Mouse (Mus musculus): ENCODE data around the gene S100a5. TPM values are rescaled to one million over a fixed set of nuclear protein-coding genes. Genes with fewer than 3 reads are reported as not detected.

S100a5 gene
- polyA plus RNA-seq, 1 experiment from 2014 or later: not detected

DNA sequence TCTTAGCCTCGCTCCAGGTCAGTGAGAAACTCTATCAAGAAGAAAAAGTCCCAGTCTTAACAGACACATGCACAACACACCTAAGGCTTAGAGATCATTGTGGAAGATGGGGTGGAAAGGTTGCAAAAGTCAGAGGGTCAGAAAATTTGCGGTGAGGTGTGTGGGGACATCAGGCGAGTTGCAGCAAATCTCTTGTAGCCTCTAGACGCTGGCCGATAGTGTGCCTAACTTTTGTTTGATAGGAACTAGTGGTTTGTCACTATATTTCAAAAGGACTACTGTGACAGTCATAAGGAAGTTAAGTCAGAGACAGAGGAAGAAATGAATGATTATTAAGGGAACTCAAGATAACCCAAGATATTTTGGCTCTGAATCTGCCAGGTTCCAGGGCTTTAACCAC lies 19.0 kb downstream of the S100a5 start:
- Histone ChIP-seq H3K27ac (no peak overlapping the region), H3K9ac (no peak overlapping the region), H3K9me3 (no peaks in the 10 kb centered on the region), H3K4me3 (no peak overlapping the region), H3K27me3 (no peaks in the 10 kb centered on the region), H3K4me1 (peaks cover 16% of the 10 kb centered on the region), H3K36me3 (no peaks in the 10 kb centered on the region), H3K4me2 (no peak overlapping the region)
- 89% methylated on average over 5 of the region's 5 CpGs for WGBS
- no peak for ATAC-seq (ENCODE audit: insufficient number of reproducible peaks, insufficient read depth, low FRiP score, low TSS enrichment, low read depth)

DNA sequence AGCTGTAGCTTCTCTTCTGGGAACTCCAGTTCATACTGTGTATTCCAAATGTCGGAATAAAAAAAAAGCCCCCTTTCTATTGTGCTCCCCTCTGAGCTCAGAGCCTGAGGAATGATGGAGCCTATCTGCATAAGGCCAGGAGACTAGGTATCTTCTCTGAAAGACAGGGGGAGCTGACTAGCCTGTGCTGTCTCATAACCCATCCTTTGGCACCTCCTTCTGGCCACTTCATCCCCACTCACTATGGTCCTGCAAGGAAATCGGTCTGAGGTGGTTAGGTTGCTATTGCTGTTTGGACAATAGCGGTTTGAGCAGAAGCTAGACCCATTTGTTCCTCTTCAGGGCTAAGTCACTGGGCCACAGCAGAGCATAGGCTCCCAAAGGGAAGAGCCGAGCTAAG lies 19.5 kb downstream of the S100a5 start:
- 60% methylated on average over 4 of the region's 4 CpGs for WGBS
- Histone ChIP-seq H3K4me2 (no peak overlapping the region), H3K4me3 (no peak overlapping the region), H3K27ac (no peak overlapping the region), H3K9ac (no peak overlapping the region), H3K9me3 (no peaks in the 10 kb centered on the region), H3K36me3 (no peaks in the 10 kb centered on the region), H3K27me3 (no peaks in the 10 kb centered on the region), H3K4me1 (peaks cover 16% of the 10 kb centered on the region)
- ATAC-seq (ENCODE audit: insufficient number of reproducible peaks, insufficient read depth, low FRiP score, low TSS enrichment, low read depth): no peak

DNA sequence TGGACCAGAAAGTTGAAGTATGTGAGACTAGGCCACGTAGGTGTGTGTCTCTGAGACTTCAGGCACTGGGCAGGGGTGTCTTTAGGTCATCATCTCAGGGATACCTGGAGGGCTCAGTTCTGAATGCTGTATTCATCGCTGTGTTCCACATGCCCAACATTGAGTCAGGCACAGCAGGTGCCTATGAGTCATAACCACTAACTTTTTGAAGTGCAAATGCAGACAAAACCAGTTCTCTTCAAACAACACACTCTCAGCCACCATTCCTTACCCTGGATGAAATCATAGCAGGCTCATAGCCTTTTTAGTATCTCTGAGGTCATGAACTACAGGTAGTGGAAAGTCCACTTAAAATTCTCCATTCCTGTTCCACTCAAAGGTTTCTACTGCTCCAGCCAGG lies 21.0 kb downstream of the S100a5 start:
- H3K27me3 ChIP-seq: 0 out of 2 replicates have a peak, but pooled peaks cover 3% of the 10 kb centered on the region
- no peak overlapping the region for H3K4me2 ChIP-seq
- no peaks in the 10 kb centered on the region for H3K36me3 ChIP-seq
- no peak overlapping the region for H3K4me3 ChIP-seq
- H3K9me3 ChIP-seq: no peaks in the 10 kb centered on the region
- H3K27ac ChIP-seq: no peak overlapping the region
- H3K9ac ChIP-seq: no peak overlapping the region
- WGBS: 80% methylated on average over 2 of the region's 2 CpGs
- H3K4me1 ChIP-seq: peaks cover 3% of the 10 kb centered on the region
- no peak for ATAC-seq (ENCODE audit: insufficient number of reproducible peaks, insufficient read depth, low FRiP score, low TSS enrichment, low read depth)

DNA sequence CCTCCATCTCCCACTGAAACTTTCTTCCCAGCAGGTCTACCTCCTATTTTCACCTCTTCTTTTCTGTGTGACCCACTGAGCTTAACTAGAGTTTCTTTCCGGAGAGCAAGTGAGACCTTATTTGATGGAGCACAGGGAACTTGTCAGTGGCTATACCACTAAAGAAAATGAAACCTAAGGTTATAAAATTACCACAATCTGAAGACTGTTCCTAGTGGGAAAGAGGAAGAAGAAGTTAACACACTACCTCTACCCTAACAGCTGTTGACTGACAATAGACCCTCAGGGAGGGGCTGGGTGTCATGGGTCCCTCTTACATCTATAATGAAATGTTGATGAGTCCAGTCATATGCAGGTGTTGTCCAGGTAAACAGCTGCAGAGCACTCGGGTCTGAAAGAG lies 23.7 kb downstream of the S100a5 start:
- H3K27ac ChIP-seq: no peak overlapping the region
- H3K36me3 ChIP-seq: no peaks in the 10 kb centered on the region
- no peak overlapping the region for H3K4me2 ChIP-seq
- H3K4me1 ChIP-seq: no peaks in the 10 kb centered on the region
- 77% methylated on average over 2 of the region's 2 CpGs for WGBS
- no peak overlapping the region for H3K9ac ChIP-seq
- no peak overlapping the region for H3K4me3 ChIP-seq
- H3K27me3 ChIP-seq: 0 out of 2 replicates have a peak, but pooled peaks cover 3% of the 10 kb centered on the region
- H3K9me3 ChIP-seq: no peaks in the 10 kb centered on the region
- no peak for ATAC-seq (ENCODE audit: insufficient number of reproducible peaks, insufficient read depth, low FRiP score, low TSS enrichment, low read depth)

DNA sequence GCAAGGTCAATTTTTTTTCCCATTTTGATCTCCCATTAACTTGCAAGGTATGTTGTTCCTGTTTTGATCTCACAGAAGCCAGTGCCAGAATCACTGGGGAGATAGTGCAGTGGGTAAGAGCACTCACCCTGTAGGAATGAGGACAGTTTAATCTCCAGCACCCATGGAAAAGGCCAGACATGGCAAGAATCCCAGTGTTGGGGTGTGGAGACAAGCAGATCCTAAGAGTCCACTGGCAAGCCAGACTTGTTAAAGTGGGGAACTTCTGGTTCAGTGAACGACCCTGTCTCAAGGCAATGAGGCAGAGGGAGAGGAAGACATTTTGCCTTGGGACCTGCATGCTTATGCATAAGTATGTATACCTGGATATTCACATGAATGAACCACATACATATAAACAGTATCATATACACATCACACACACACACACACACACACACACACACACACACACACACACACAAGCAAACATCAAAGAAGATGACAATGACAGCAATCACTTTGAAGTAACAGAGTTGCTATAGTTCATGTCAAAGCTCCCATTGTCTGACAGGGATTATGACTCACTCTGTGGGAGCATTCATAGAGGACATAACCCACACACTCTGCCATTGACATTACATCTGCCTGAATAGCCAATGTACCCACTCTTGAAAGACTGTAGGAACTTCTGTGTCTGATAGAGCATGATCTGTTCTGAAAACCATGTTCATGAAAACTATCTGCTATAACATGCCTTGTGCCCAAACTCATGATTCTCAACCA lies 30.4 kb downstream of the S100a5 start:
- 53% methylated on average over 1 of the region's 1 CpGs for WGBS
- no peaks in the 10 kb centered on the region for H3K4me1 ChIP-seq
- no peak for ATAC-seq (ENCODE audit: insufficient number of reproducible peaks, insufficient read depth, low FRiP score, low TSS enrichment, low read depth)
- H3K9ac ChIP-seq: no peak overlapping the region
- H3K27me3 ChIP-seq: 0 out of 2 replicates have a peak, but pooled peaks cover under 1% of the 10 kb centered on the region
- H3K4me3 ChIP-seq: no peak overlapping the region
- H3K27ac ChIP-seq: no peak overlapping the region
- no peak overlapping the region for H3K4me2 ChIP-seq
- H3K9me3 ChIP-seq: no peaks in the 10 kb centered on the region
- H3K36me3 ChIP-seq: no peaks in the 10 kb centered on the region

DNA sequence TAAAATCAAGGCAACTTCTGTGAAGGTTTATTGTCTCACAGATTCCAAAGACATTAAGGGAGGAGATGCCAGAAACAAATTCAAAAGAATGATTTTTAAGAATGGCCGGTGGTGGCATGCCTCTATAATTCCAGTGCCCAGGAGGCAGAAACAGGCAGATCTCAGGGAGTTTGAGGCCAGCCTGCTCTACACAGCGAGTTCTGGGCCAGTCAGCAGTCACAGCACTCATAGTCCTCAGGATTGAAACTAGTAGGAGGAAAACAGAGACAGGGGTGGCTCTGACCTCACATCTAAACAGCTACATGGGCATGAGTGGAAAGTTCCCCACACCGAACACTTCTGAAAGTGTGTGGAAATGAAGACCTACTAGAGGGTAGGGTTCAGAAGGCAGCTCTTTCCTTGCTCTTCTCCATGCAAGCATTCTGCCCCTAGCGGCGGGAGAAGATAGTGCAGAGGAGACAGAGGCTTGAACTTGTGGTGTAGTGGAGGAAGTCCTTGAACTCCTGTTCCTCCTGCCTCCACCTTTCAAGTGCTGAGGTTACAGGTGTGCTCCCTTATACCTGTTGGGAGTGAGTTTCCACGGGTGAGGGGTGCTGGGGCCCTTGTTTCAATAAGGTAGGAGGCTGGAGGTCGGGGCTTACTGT lies 31.3 kb downstream of the S100a5 start:
- H3K9ac ChIP-seq: no peak overlapping the region
- WGBS: 48% methylated on average over 7 of the region's 7 CpGs

DNA sequence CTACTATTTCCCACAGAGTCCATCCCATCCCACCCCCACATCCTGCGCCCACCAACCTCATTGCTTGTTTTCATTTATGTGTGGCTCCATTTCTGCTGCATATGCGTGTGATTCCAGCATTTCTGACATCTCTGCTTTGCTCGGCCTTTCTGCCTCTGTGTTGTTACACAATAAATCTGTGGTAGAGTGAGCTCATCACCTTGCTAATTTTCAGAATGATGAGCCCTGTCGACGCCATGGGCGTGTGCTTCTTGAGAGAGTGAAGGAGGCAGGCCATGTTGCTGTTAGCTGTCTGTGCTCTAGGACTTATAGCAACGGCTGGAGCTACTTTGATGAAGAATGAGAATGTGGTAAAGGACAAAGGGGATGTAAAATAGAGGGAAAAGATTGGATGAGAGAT lies 32.7 kb downstream of the S100a5 start:
- WGBS: 85% methylated on average over 7 of the region's 7 CpGs
- ATAC-seq (ENCODE audit: insufficient number of reproducible peaks, insufficient read depth, low FRiP score, low TSS enrichment, low read depth): no peak
- no peak overlapping the region for H3K4me2 ChIP-seq
- no peaks in the 10 kb centered on the region for H3K9me3 ChIP-seq
- H3K27me3 ChIP-seq: no peaks in the 10 kb centered on the region
- H3K9ac ChIP-seq: no peak overlapping the region
- H3K36me3 ChIP-seq: no peaks in the 10 kb centered on the region
- no peaks in the 10 kb centered on the region for H3K4me1 ChIP-seq
- no peak overlapping the region for H3K4me3 ChIP-seq
- no peak overlapping the region for H3K27ac ChIP-seq

More for the DNA sequence above, 31.3 kb downstream of the S100a5 start:
- no peaks in the 10 kb centered on the region for H3K36me3 ChIP-seq
- no peak overlapping the region for H3K4me2 ChIP-seq
- no peak overlapping the region for H3K4me3 ChIP-seq
- no peak for ATAC-seq (ENCODE audit: insufficient number of reproducible peaks, insufficient read depth, low FRiP score, low TSS enrichment, low read depth)
- H3K27me3 ChIP-seq: no peaks in the 10 kb centered on the region
- H3K9me3 ChIP-seq: no peaks in the 10 kb centered on the region
- no peaks in the 10 kb centered on the region for H3K4me1 ChIP-seq
- no peak overlapping the region for H3K27ac ChIP-seq

DNA sequence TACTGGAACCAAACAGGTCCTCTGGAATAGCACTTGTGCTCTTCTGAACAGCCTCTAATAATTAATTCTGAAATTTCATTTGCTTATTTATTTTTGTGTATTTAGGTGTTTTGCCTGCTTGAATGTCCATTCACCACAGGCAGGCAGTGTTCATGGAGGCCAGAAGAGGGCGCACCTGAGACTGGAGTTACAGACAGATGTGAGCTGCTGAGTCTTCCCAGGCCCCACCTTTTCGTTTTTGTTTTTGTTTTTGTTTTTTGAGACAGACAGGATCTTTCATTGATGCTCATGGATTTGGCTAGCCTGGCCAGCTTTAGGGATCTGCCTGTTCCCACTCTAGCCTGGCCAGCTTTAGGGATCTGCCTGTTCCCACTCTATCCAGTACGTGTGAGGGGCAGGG lies 35.9 kb downstream of the S100a5 start:
- H3K27me3 ChIP-seq: no peaks in the 10 kb centered on the region

DNA sequence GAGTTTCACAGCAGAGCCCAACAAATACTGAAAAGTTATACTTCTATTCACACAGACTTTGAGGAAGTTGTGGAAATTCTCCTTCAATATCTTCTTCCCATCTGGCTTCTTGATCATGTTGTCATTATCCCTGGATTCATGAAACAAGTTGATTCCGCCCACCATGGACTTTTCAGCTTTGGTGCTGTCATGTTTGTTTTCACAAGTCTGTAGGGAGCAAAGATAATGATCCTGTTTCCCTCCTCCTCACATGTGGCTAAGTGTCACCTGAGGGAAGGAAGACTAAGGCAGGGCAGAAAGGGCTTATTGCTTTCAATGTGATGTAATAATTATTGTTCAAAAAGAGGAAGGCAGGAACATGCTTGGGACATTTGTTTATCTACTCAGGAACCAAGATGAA lies 39.0 kb downstream of the S100a5 start:
- Histone ChIP-seq H3K36me3 (no peaks in the 10 kb centered on the region), H3K4me3 (no peak overlapping the region), H3K9me3 (no peaks in the 10 kb centered on the region), H3K27ac (no peak overlapping the region), H3K9ac (no peak overlapping the region), H3K4me2 (no peak overlapping the region), H3K27me3 (no peaks in the 10 kb centered on the region), H3K4me1 (no peaks in the 10 kb centered on the region)
- 77% methylated on average over 1 of the region's 1 CpGs for WGBS
- ATAC-seq (ENCODE audit: insufficient number of reproducible peaks, insufficient read depth, low FRiP score, low TSS enrichment, low read depth): no peak

More for the DNA sequence above, 35.9 kb downstream of the S100a5 start:
- ATAC-seq (ENCODE audit: insufficient number of reproducible peaks, insufficient read depth, low FRiP score, low TSS enrichment, low read depth): no peak
- 48% methylated on average over 3 of the region's 3 CpGs for WGBS
- Histone ChIP-seq H3K9me3 (no peaks in the 10 kb centered on the region), H3K4me2 (no peak overlapping the region), H3K9ac (no peak overlapping the region), H3K36me3 (no peaks in the 10 kb centered on the region), H3K4me3 (no peak overlapping the region), H3K27ac (no peak overlapping the region), H3K4me1 (no peaks in the 10 kb centered on the region)

DNA sequence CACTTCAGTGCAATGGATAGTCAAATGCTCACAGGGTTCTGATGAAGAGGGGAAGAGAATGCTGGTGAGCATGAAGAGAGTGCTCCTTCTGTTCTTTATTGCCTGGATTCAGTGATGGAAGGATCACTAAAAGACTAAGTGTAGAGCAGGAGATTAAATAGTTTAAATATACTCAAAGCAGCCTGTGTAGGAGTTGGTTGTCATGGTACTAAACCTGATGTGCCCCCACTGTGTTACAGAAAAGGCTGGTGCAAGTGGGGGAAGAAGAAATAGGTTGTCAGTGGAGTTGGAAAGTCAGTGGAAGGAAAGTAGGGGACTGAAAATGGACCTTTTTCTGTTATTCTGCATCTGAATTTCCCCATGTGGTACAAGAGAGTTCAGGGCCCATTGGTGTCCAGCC lies 40.7 kb downstream of the S100a5 start:
- no peak overlapping the region for H3K4me2 ChIP-seq
- H3K27ac ChIP-seq: no peak overlapping the region
- H3K4me3 ChIP-seq: no peak overlapping the region
- H3K9me3 ChIP-seq: no peaks in the 10 kb centered on the region
- H3K27me3 ChIP-seq: no peaks in the 10 kb centered on the region; the same call in 1 of the 2 replicates
- H3K4me1 ChIP-seq: no peaks in the 10 kb centered on the region
- no peaks in the 10 kb centered on the region for H3K36me3 ChIP-seq
- no peak for ATAC-seq (ENCODE audit: insufficient number of reproducible peaks, insufficient read depth, low FRiP score, low TSS enrichment, low read depth)
- no peak overlapping the region for H3K9ac ChIP-seq

DNA sequence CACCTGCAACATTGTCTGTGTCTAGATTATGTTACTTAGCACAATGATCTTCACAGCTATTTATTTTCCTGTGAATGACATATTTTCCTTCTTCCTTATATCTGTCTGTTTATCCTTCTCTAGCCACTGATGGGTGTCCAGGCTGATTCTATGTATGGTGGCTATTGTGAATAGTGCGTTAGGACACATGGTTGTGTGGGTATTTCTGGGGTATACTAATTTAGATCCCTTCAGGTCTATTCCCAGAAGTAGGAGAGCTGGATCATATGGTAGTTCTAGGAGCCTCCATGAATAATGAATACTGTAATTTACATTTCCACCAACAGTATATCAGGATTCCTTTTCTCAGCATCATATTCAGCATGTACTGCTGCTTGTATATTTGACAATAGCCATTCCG lies 41.5 kb downstream of the S100a5 start:
- Histone ChIP-seq H3K36me3 (no peaks in the 10 kb centered on the region), H3K4me3 (no peak overlapping the region), H3K9me3 (no peaks in the 10 kb centered on the region), H3K4me2 (no peak overlapping the region), H3K27ac (no peak overlapping the region), H3K9ac (no peak overlapping the region), H3K4me1 (no peaks in the 10 kb centered on the region), H3K27me3 (no peaks in the 10 kb centered on the region; the same call in 1 of the 2 replicates)
- WGBS: 92% methylated on average over 2 of the region's 2 CpGs
- no peak for ATAC-seq (ENCODE audit: insufficient number of reproducible peaks, insufficient read depth, low FRiP score, low TSS enrichment, low read depth)

DNA sequence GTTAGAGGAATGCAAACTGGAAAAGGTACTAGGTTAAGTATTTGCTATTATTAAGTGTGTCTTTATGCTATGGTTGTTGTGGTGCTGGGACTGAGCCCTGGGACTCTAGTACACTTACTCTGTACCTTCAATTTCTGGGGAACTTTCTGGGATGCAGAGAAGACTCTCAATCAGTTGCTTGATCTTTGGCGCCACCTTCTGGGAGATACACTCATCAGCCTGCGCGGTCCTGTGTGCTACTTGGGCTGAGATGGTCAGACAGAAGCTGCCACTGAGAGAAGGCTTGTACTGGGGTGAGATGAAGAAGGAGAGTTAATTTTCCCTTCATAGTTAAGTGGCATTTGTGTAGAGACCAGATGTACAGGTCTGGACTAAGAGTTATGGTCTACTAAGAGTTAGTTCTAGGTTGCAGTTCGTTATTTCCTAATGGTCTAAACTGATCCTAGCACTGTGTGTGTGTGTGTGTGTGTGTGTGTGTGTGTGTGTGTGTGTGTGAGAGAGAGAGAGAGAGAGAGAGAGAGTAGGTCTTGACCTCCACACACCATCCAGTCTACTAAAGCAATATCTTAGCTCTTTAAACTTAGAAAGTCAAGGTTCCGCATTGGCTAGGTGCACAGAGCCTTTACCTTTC lies 44.7 kb downstream of the S100a5 start:
- 36% methylated on average over 5 of the region's 5 CpGs for WGBS
- Histone ChIP-seq H3K4me2 (no peak overlapping the region), H3K36me3 (no peaks in the 10 kb centered on the region), H3K27ac (no peak overlapping the region), H3K9me3 (no peaks in the 10 kb centered on the region), H3K9ac (no peak overlapping the region), H3K4me1 (no peaks in the 10 kb centered on the region), H3K4me3 (no peak overlapping the region), H3K27me3 (peaks cover 3% of the 10 kb centered on the region)
- 0 out of 2 replicates have a peak, but pooled peaks have one; percentile 43 for ATAC-seq (ENCODE audit: insufficient number of reproducible peaks, insufficient read depth, low FRiP score, low TSS enrichment, low read depth)
